Mouse (Mus musculus): ENCODE results near the gene Ogfod1.
A peak's percentile ranks its signal among the peaks of the same experiment; 100 is the strongest.

DNA sequence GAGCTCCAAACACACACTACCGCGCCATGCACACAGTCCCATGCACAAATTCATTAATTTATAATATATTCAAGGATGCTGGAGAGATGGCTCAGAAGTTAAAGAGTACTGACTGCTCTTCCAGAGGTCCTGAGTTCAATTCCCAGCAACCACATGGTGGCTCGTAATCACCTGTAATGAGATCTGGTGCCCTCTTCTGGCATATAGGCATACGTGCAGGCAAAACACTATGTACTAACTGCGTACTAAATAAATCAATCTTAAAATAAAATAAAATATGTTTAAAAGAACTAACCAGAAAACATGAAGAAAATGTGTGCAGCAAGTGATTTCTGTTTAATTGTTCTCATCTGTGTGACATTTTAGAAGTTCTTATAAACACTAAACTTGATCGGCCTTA lies 57.3 kb downstream of the Ogfod1 start:
- TF ChIP-seq CTCF (IDR thresholded peaks at IDR 0.05; ENCODE audit: low read depth, low read length): peak; percentile 9
- TF ChIP-seq POLR2A (IDR thresholded peaks at IDR 0.05; ENCODE audit: insufficient read depth, low read length): no peak
- TF ChIP-seq EP300 (IDR thresholded peaks at IDR 0.05; ENCODE audit: insufficient read depth, low read depth, low read length): no peak

Data from ES-Bruce4 (cell line).